Mouse (Mus musculus): ENCODE measurements around the gene Ppp1r14b.
A peak's percentile ranks its signal among the peaks of the same experiment; 100 is the strongest.

Gene Ppp1r14b

DNA sequence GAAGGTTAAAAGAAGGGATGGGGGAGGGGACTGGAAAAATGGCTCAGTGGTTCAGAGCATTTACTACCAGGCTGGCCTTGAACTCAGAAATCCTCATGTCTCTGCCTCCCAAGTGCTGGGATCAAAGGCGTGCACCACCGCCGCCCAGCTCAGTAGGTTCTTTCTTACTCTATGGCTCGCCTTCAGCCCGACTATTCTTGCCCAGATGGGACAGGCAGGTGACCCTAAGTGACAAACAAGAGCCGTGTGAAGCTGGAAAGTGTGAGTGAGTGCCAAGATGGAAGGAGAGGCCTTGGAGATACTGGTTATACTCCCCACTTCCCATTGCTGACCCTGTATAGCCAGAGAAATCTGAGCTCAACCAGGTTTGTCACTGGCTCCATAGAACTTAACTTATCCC lies 31.1 kb upstream of the Ppp1r14b start:
- DNase-seq = no peak

- no peak for DNase-seq
These were observed 27.0 kb upstream of the Ppp1r14b start for GRCm38 (mm10) chr19:6947742-6948141.

GRCm38 (mm10) chr19:6948186-6948585 lies 26.6 kb upstream of the Ppp1r14b start:
- DNase-seq = no peak

DNA sequence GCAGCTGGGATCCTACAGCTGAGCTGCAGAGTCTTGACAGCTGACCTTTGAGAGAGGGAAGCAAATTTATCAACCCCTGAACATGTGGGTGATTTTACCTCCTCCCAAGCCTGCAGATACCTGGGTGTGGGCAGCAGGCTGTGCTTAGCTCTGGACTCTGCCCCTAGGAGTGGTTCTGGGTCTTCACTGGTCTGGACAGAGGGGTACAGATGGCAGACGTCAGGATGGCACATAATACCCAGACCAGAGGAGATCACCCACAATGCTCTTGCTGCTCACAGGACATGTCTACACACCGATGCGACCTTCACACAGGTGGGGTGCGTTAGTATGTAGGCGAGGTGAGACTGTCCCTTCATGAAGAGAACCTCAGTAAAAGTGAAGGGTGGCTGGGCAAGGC lies 25.2 kb upstream of the Ppp1r14b start:
- no peak for DNase-seq

- DNase-seq = no peak
These were observed 24.8 kb upstream of the Ppp1r14b start for GRCm38 (mm10) chr19:6949951-6950350.

DNA sequence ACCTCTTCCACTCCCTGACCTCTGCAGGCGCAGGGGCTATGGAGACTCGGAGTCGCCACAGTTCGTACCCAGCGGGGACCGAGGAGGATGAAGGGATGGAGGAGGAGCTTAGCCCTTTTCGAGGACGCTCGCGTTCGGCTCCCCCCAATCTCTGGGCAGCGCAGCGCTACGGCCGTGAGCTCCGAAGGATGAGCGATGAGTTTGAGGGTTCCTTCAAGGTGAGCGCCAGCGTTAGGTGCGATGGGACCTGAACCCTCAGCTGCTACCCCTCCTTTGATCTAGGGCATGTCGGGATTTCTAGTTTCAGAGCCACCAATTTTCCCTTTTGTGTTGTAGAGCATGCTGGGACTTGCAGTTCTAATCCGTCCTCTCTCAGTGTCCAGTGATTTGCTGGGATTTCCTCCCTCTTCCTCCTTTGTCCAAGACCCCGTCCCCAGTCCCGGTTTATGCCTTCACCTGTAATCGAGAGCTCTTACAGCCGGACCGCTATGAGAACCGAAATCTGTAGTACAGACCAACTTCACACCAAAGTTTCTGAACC lies 24.1 kb upstream of the Ppp1r14b start:
- DNase-seq = peak; percentile 49

GRCm38 (mm10) chr19:6951381-6951968 lies 23.3 kb upstream of the Ppp1r14b start:
- peak; percentile 94 for DNase-seq

DNA sequence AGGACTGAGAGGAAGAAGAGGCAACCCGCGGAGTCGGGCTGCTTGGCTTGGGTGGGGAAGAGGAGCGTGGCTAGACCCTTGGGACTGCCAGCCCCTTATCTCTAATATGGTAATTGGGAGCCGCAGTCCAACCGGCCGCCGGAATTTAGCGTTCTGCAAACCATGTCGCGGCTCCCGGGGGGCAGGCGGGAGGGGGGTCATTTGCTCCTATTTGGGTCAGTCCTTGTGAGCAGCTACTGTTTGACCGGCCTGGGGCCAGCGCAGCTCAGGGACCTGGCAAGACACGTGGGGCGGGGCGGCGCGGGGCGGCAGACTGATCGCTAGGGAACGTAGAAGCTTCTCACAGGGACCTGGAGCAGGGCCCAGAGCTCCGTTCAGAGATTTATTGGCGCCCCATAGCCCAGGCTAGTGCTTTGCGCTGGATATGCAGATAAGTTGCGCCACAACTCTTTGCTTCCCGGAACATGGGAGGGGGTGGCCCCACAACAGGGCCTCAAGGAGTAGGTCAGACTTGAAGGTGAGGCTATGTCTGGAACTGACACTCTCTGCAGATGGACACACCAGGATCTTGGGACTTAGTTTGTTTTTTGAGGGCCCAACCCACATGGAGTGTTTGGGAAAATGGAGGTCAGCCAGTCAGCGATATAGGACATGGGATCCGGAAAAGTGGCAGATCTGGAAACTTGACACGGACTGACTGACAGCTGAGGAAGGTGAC lies 22.6 kb upstream of the Ppp1r14b start:
- DNase-seq = peak; percentile 84

- DNase-seq = peak; percentile 72
These were observed 22.1 kb upstream of the Ppp1r14b start for GRCm38 (mm10) chr19:6952712-6953037.

DNA sequence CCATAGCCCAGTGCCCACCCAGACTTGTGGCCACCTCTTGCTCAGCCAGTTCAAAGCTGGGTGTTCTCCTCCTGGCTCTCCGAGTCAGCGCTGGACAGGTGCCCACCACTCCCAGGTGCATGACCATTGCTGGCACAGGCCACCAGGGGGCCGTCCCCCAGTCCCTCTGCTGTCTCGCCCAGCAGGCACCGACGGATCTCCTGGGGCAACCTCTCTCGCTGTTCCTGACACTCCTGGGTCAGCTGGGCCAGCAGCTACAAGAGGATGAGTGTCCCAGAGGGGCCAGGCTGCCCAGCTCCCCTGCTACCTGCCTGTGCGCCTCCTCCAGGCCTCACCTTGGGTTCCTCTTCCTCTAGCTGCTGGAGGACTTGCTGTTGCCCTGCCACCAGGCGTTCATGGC lies 20.7 kb upstream of the Ppp1r14b start:
- peak; percentile 75 for DNase-seq

GRCm38 (mm10) chr19:6955424-6955823 lies 19.3 kb upstream of the Ppp1r14b start:
- no peak for DNase-seq

DNA sequence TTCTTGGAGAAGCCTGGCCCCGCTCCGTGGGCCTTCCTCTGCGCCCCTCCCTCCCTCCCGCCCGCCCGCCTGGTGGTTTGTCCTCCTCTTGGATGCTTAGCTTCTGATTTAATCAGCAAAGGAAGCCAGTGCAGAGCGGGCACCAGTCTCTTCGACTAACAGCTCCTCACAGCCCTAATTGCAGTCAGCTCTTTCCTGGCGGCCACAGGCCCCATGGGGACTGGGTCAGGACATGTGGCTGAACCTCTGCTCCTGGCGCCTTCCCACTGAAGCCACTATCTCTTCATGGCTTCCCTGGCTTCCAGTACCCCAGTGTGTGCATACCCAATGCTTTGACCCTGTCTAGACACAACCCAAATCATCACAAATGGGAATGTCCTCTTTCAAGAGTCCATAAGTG lies 18.3 kb upstream of the Ppp1r14b start:
- no peak for DNase-seq

GRCm38 (mm10) chr19:6968491-6969271 lies 6.1 kb upstream of the Ppp1r14b start:
- peak; percentile 55 for DNase-seq

GRCm38 (mm10) chr19:6969291-6969664 lies 5.5 kb upstream of the Ppp1r14b start:
- DNase-seq = no peak

DNA sequence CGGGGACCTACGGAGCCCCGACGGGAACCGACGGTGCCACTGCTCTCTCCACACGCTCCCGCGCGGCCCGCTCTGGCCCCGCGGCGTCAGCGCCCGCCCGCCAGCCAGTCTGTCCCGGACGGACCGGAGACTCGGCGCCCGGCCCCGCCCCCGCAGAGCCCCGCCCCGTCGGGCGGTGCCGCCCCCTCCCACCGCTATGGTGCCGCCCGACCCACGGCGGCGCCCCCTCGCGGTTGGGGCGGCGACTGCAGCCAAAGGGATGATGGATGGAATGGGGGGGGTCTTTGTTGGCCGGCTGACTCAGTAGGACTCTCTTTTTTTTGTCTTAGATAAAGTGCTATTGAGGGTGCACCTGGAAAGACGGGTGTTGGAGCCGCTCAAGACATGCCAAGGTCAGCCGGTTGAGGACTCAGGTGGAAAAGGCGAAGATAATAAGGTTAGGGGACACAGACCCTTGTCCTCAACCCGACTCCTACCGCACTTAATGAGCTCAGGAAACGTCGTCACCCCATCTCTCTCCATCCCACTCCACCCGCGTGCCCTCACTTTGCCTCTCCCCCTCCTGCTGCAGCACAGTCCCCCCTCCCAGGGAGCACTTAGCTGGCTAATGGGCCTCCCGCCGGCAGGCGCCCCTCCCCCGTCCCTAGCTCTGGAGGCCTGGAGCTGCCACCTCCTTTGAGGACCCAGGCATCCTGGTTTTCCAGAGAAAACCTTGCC lies 4.9 kb upstream of the Ppp1r14b start:
- peak; percentile 85 for DNase-seq

DNA sequence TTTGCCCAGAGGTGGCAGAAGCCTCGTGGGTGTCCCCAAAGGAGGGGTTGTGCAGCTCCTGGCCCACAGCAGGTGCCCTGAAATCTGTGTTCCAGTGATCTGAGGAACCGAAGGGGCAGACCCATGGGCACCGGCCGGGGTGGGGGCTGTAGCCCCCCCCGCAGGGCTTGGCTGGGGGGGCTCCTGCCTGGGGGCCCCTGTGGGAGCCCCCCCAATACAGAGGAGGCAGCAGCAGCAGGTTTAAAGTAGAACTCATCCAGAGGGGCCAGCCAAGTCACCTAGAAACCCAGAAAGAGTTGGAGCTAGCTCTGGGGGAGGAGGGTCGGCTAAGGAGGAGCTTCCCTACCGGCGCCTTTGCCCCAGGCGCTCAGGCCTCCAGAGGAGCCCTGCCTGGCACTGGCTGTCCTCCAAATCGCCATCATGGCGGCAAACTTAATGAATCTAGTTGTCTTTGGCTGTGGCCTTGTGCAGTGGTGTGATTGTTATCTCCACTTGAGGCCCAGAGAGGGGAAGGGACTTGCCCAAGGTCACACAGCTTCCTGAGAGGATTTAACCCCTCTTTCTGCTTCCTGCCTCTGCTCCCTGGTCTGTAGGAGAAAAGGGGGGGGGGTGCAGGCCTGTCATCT lies 4.2 kb upstream of the Ppp1r14b start:
- no peak for DNase-seq

DNA sequence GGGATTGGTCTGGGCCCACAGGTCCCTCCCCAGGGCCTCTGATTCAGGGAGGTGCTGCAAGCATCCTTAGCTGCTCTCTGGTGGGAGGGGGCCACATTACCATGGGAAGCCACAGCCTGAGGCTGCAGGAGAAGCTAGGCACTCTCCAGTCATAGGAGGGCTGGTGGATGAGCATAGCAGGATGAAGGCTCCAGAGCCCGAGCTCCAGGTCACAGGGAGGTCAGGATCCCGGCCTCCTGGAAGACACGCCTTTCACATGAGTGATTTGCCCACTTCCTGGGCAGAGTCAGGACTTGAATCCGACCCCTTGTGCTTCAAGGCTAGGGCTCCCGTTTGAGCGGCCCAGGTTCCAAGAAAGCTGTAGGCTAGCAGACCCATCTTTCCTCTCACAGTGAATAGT lies 3.1 kb upstream of the Ppp1r14b start:
- DNase-seq = no peak

GRCm38 (mm10) chr19:6972247-6972917 lies 2.4 kb upstream of the Ppp1r14b start:
- DNase-seq = no peak

- no peak for DNase-seq
These were observed 1.1 kb upstream of the Ppp1r14b start for GRCm38 (mm10) chr19:6973581-6974190.

DNA sequence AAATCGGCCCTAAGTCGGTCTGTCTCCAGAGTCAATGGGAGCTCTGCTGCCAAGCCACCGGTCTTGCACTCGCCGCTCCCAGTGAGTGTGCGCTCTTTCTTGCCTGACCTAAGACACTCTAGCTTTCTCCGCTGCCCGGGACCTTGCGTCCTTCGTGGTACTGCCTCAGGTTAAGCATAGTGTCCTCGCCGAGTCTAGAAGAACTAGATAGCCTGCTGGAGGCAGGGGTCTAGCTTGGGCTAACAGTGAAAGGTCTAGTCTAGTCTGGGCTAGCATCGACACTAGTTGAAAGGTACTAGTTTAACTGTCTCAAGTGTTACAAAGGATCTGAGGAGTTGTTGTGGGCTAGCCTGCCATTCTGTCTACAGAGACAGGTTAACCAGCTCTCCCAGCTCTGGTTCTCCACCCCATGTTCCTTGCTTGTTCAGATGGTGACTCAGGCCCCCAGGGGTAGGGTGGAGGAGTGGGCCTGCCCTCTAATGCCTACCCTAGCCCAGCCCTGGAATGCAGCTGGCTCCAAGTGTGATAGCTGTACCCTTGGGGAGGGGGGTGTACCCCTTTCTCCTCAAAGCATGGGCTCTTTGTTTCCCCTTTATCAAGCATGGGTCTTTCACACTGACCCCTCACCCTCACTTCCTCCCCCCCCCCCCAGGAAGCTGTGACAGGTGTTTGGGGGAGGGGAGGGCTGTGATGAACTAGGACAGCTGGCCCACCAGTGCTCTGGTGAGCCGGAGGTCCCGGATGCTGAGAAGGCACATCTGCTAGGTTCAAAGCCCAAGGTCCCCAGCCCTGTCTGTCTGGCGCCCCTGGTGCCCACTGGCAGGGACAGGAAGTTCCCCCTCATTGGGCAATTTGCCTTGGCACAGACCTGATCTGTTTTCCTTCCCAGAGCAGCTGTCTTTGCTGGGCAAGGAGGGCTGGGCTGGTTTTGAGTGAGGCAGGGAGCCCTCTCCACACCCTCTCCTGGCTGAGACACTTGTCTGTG lies 1.1 kb downstream of the Ppp1r14b start, which contains the start of gene Plcb3:
Gene Plcb3 (minus strand): TSS at position 934 of the 985 bp plus-strand sequence.
- DNase-seq = peak; percentile 66

All from lung, postnatal 14 days (tissue).